Mouse (Mus musculus): ENCODE results near the gene Smn1. TPM values are rescaled to one million over a fixed set of nuclear protein-coding genes. Genes with fewer than 3 reads are reported as not detected.

The Smn1 gene
- total and polyA plus RNA-seq, 3 experiments = 31.2 to 122 (median 35.0) TPM

GRCm38 (mm10) chr13:100107652-100108472 lies 16.8 kb upstream of the Smn1 start, which contains the start of gene Serf1:
TSS of gene Serf1 (plus strand) at chr13:100108012.
- Histone ChIP-seq H3K9me3 (replicated peaks; ENCODE audit: low read length) (no peaks in the 10 kb centered on the region), H3K27ac (ENCODE audit: insufficient read depth, low read depth) (no peak within 1 kb of the TSS), H3K79me2 (replicated peaks; ENCODE audit: control insufficient read depth, extremely low read depth, insufficient read depth, poor library complexity, severe bottlenecking) (peaks cover 10% of the 10 kb centered on the region), H3K36me3 (replicated peaks in 1 of 2; ENCODE audit: control insufficient read depth in 1 of 2, insufficient read depth in 1 of 2, low read length in 1 of 2) (no peaks in the 10 kb centered on the region), H3K4me2 (ENCODE audit: insufficient read depth, low read depth, poor library complexity, severe bottlenecking) (peak within 1 kb of the TSS; percentile 44), H3K4me1 (ENCODE audit: control insufficient read depth in 1 of 2, insufficient read depth in 2 of 2) (peaks cover 6 to 22% of the 10 kb centered on the region in 2 experiments), H3K27me3 (replicated peaks) (peaks cover 20% of the 10 kb centered on the region), H3K4me3 (replicated peaks in 1 of 3; ENCODE audit: low read depth in 2 of 3, low read length in 2 of 3, poor library complexity in 1 of 3) (peak within 1 kb of the TSS; percentile 52 to 81 (median 66)), H3K9ac (ENCODE audit: insufficient read depth, low read depth) (peak within 1 kb of the TSS; percentile 35)
- dilution Hi-C loops (cut with MboI; ENCODE audit: extremely low pct_ligation_motif_present, extremely low pct_unique_long_range_greater_than_20kb, low sequenced_read_pairs) (no loop called here), in situ Hi-C loops (cut with MboI; ENCODE audit: low pct_ligation_motif_present, low pct_unique_long_range_greater_than_20kb, low sequenced_read_pairs) (loop anchor here (25.0 kb wide), 1 partner anchor 279 kb away; no protein-coding TSS in a partner anchor)
- DNase-seq (ENCODE audit: extremely low read depth) = peak; percentile 57
- TF ChIP-seq SIN3A (IDR thresholded peaks at IDR 0.05; ENCODE audit: low read length) = peak; percentile 68
- no peak for TF ChIP-seq ZC3H11A (IDR thresholded peaks at IDR 0.05; ENCODE audit: low read depth, low read length)
- 0 out of 2 replicates have a peak, but pooled peaks have one; percentile 18 for TF ChIP-seq MAZ (IDR thresholded peaks at IDR 0.05; ENCODE audit: low read depth, low read length)
- TF ChIP-seq NRF1 (IDR thresholded peaks at IDR 0.05; ENCODE audit: low read depth, low read length) = peak; percentile 91
- TF ChIP-seq RAD21 (IDR thresholded peaks at IDR 0.05; ENCODE audit: low read depth, low read length) = no peak
- TF ChIP-seq EP300 (IDR thresholded peaks at IDR 0.05; ENCODE audit: low read length) = no peak
- TF ChIP-seq PAX5 (IDR thresholded peaks at IDR 0.05; ENCODE audit: low read length) = no peak
- no peak for TF ChIP-seq GABPA (IDR thresholded peaks at IDR 0.05; ENCODE audit: insufficient replicate concordance, low read depth, low read length)
- TF ChIP-seq ZNF384 (IDR thresholded peaks at IDR 0.05; ENCODE audit: low read depth, low read length) = no peak
- 0 out of 2 replicates have a peak, but pooled peaks have one; percentile 25 for TF ChIP-seq TBP (conservative IDR thresholded peaks at IDR 0.05; ENCODE audit: low read depth, low read length)
- no peak for TF ChIP-seq USF1 (IDR thresholded peaks at IDR 0.05; ENCODE audit: low read depth, low read length)
- no peak for TF ChIP-seq JUN (IDR thresholded peaks at IDR 0.05; ENCODE audit: insufficient read depth, low read depth, low read length)
- no peak for TF ChIP-seq UBTF (IDR thresholded peaks at IDR 0.05; ENCODE audit: low read depth, low read length)
- no peak for TF ChIP-seq IRF4 (IDR thresholded peaks at IDR 0.05; ENCODE audit: low read depth, low read length)
- no peak for TF ChIP-seq SMC3 (IDR thresholded peaks at IDR 0.05; ENCODE audit: low read depth, low read length)
- TF ChIP-seq ELF1 (IDR thresholded peaks at IDR 0.05; ENCODE audit: low read depth, low read length) = peak; percentile 40; the same call in 1 of the 2 replicates
- no peak for TF ChIP-seq USF2 (conservative IDR thresholded peaks at IDR 0.05; ENCODE audit: low read depth, low read length)
- no peak for TF ChIP-seq RCOR1 (conservative IDR thresholded peaks at IDR 0.05; ENCODE audit: low read depth, low read length)
- TF ChIP-seq ETS1 (conservative IDR thresholded peaks at IDR 0.05; ENCODE audit: low read depth, low read length) = no peak
- no peak for TF ChIP-seq E2F4 (IDR thresholded peaks at IDR 0.05; ENCODE audit: insufficient replicate concordance, low read depth, low read length)
- TF ChIP-seq TCF12 (IDR thresholded peaks at IDR 0.05; ENCODE audit: low read depth, low read length) = 0 out of 2 replicates have a peak, but pooled peaks have one; percentile 11
- peak; percentile 73 for TF ChIP-seq POLR2A (IDR thresholded peaks at IDR 0.05; ENCODE audit: low read depth, low read length)
- TF ChIP-seq MEF2A (IDR thresholded peaks at IDR 0.05; ENCODE audit: borderline replicate concordance, low read depth, low read length) = no peak
- TF ChIP-seq ZMIZ1 (IDR thresholded peaks at IDR 0.05; ENCODE audit: low read depth, low read length) = no peak; the same call in none of the 2 replicates
- TF ChIP-seq KAT2A (IDR thresholded peaks at IDR 0.05; ENCODE audit: insufficient replicate concordance, low read length) = no peak
- 0 out of 2 replicates have a peak, but pooled peaks have one; percentile 3 for TF ChIP-seq MYC (IDR thresholded peaks at IDR 0.05; ENCODE audit: low read depth, low read length)
- TF ChIP-seq MAFK (IDR thresholded peaks at IDR 0.05; ENCODE audit: insufficient replicate concordance, low read length) = no peak
- no peak for TF ChIP-seq BHLHE40 (IDR thresholded peaks at IDR 0.05; ENCODE audit: low read depth, low read length)
- TF ChIP-seq HCFC1 (IDR thresholded peaks at IDR 0.05; ENCODE audit: low read depth, low read length) = no peak
- peak; percentile 56 for TF ChIP-seq NELFE (IDR thresholded peaks at IDR 0.05; ENCODE audit: low read depth, low read length)
- TF ChIP-seq MXI1 (IDR thresholded peaks at IDR 0.05; ENCODE audit: low read depth, low read length) = peak; percentile 83
- TF ChIP-seq MAX (IDR thresholded peaks at IDR 0.05; ENCODE audit: low read length) = peak; percentile 82
- no peak for TF ChIP-seq POLR2AphosphoS2 (IDR thresholded peaks at IDR 0.05; ENCODE audit: low read depth, low read length)
- no peak for TF ChIP-seq ZKSCAN1 (IDR thresholded peaks at IDR 0.05; ENCODE audit: borderline replicate concordance, low read depth, low read length)
- TF ChIP-seq CHD2 (IDR thresholded peaks at IDR 0.05; ENCODE audit: low read length) = no peak
- no peak for TF ChIP-seq JUND (conservative IDR thresholded peaks at IDR 0.05; ENCODE audit: low read depth, low read length)
- no peak for TF ChIP-seq CTCF (conservative IDR thresholded peaks at IDR 0.05 in 1 of 2, IDR thresholded peaks at IDR 0.05 in 1 of 2; ENCODE audit: low read depth in 2 of 2, low read length in 2 of 2)
- no peak for TF ChIP-seq CHD1 (IDR thresholded peaks at IDR 0.05; ENCODE audit: low read depth, low read length)

Data from CH12.LX (cell line).